Mouse (Mus musculus): Measurements from ENCODE around the gene Prdx6. TPM values are rescaled to one million over a fixed set of nuclear protein-coding genes. Genes with fewer than 3 reads are reported as not detected.

The Prdx6 gene
- total RNA-seq, 2 experiments from 2014 or later, result 265 to 283 TPM

Other genes with a start within 250 kb of the Prdx6 start
- gene Zbtb37, start 216.4 kb downstream of the Prdx6 start, total RNA-seq (2021), result 10 to 100 TPM; 10.3 to 12.0 TPM
- gene Dars2, start 180.6 kb downstream of the Prdx6 start, total RNA-seq (2021), result 10 to 100 TPM; 22.1 to 22.3 TPM
- gene Cenpl, start 180.5 kb downstream of the Prdx6 start, total RNA-seq (2021), result 1 to 10 TPM in 1 of 2 experiments, under 1 TPM in 1; 0.94 to 1.1 TPM
- gene Klhl20, start 119.7 kb downstream of the Prdx6 start, total RNA-seq (2021), result 10 to 100 TPM; 11.4 to 11.5 TPM
- gene Ankrd45, start 108.5 kb downstream of the Prdx6 start, total RNA-seq (2021), result 1 to 10 TPM; 1.4 to 1.8 TPM
- not detected for gene Tex50, start 91.9 kb downstream of the Prdx6 start, total RNA-seq (2021)
- gene Tnfsf4, start 144.2 kb upstream of the Prdx6 start, total RNA-seq (2021), result not detected
- under 1 TPM in 1 of 2 experiments, not detected in 1; 0.11 TPM for gene Tnfsf18, start 243.4 kb upstream of the Prdx6 start, total RNA-seq (2021)